Mouse (Mus musculus) brain, embryonic 14.5 days (tissue): ENCODE results near the gene Tspan14.

ENCODE experiments used
- CTCF ChIP-seq: fragments of 200-500 bp; IDR thresholded peaks from 2 replicates; pipeline ENCODE4 v1.5.1; 2012; ENCODE audit warnings: inconsistent platforms, mild to moderate bottlenecking, moderate library complexity, borderline replicate concordance; ENCODE audit not compliant: insufficient read depth, insufficient read length; ENCODE audit errors: extremely low read depth
- POLR2A ChIP-seq: fragments of 200-500 bp; IDR thresholded peaks from 2 replicates; pipeline ENCODE4 v1.6.1; 2012; ENCODE audit warnings: mild to moderate bottlenecking, inconsistent platforms, borderline replicate concordance; ENCODE audit not compliant: poor library complexity, insufficient read depth, insufficient read length, severe bottlenecking; ENCODE audit errors: extremely low read depth

DNA sequence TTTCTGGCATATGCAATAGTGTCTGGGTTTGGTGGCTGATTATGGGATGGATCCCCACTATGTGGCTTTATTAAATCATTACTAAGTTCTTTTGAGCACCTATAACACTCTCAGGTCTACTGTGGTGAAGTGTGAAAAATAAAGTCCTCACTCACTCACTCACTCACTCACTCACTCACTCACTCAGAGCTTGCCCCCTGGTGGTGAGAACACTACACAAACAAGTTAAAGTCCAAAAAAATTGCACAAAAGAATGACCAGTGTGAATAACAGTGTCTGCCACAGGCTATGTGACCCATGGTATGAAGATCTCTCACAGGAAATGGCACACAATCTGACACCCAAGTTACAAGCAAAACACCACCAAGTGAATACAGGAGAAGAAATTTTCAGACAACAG lies 103.6 kb downstream of the Tspan14 start:
- TF ChIP-seq CTCF = no peak
- TF ChIP-seq POLR2A = no peak
